Mouse (Mus musculus) heart, embryonic 11.5 days (tissue): ENCODE results near the gene Tmem119. TPM values are rescaled to one million over a fixed set of nuclear protein-coding genes. Genes with fewer than 3 reads are reported as not detected.

ENCODE experiments used
- ATAC-seq: fragments of 200-750 bp; cut with Nextera tagmentation; replicated peaks from 2 replicates; pipeline ENCODE4 v1.8.0; 2017; ENCODE audit warnings: moderate library complexity; ENCODE audit not compliant: insufficient number of reproducible peaks, low FRiP score, low TSS enrichment
- H3K27ac ChIP-seq: fragments of 300-500 bp; sonication (generic); 2 replicates; pipeline ENCODE4 v1.5.1; 2014; ENCODE audit warnings: mild to moderate bottlenecking, low read depth, low read length
- H3K27me3 ChIP-seq: fragments of 300-500 bp; sonication (generic); 2 replicates; pipeline ENCODE4 v1.6.1; 2014; ENCODE audit warnings: mild to moderate bottlenecking, low read length, mixed read lengths; ENCODE audit not compliant: control insufficient read depth, insufficient read depth
- H3K36me3 ChIP-seq: fragments of 300-500 bp; sonication (generic); 2 replicates; pipeline ENCODE4 v1.6.1; 2014; ENCODE audit warnings: mild to moderate bottlenecking, low read length, moderate library complexity, mixed read lengths; ENCODE audit not compliant: control insufficient read depth, insufficient read depth
- H3K4me1 ChIP-seq: fragments of 300-500 bp; sonication (generic); 2 replicates; pipeline ENCODE4 v1.6.1; 2014; ENCODE audit warnings: low read length; ENCODE audit not compliant: control insufficient read depth, insufficient read depth
- H3K4me2 ChIP-seq: fragments of 300-500 bp; sonication (generic); 2 replicates; pipeline ENCODE4 v1.6.1; 2014; ENCODE audit warnings: mild to moderate bottlenecking, moderate library complexity
- H3K4me3 ChIP-seq: fragments of 300-500 bp; sonication (generic); 2 replicates; pipeline ENCODE4 v1.5.1; 2014; ENCODE audit warnings: low read depth, low read length
- H3K9ac ChIP-seq: fragments of 300-500 bp; sonication (generic); 2 replicates; pipeline ENCODE4 v1.6.1; 2014; ENCODE audit warnings: mild to moderate bottlenecking, low read depth, low read length, moderate library complexity
- H3K9me3 ChIP-seq: fragments of 300-500 bp; sonication (generic); replicated peaks from 2 replicates; pipeline ENCODE4 v1.6.1; 2016; ENCODE audit warnings: low read length; ENCODE audit not compliant: control insufficient read depth
- WGBS: fragments of 180-500 bp; shearing (Covaris S2); extraction: QIAGEN DNeasy Blood & Tissue Kit; methylation state at CpG from one replicate; pipeline ENCODE4 v1.1.7; 2014; ENCODE audit not compliant: insufficient replicate concordance; 5-methylcytosine and 5-hydroxymethylcytosine counted together
- polyA plus RNA-seq: library from polyadenylated mRNA; unstranded; fragments of >200 nt; fragmentation: Nextera tagmentation; extraction: Ambion mirVana; gene quantifications from 2 replicates; pipeline ENCODE4 v1.2.1, GENCODE M21; 2014

Tmem119 gene
- polyA plus RNA-seq, 1 experiment from 2014 or later = 11.7 TPM

- Histone ChIP-seq H3K4me2 (no peak overlapping the region), H3K9ac (no peak overlapping the region)
Observed at GRCm38 (mm10) chr5:113829566-113830291, 29.4 kb upstream of the Tmem119 start.

GRCm38 (mm10) chr5:113828481-113828880, 28.2 kb upstream of the Tmem119 start:
- no peaks in the 10 kb centered on the region for H3K9me3 ChIP-seq
- peaks cover 2% of the 10 kb centered on the region; the same call in 1 of the 2 replicates for H3K27me3 ChIP-seq
- no peak overlapping the region for H3K4me2 ChIP-seq
- H3K4me3 ChIP-seq = no peak overlapping the region
- H3K9ac ChIP-seq = no peak overlapping the region
- H3K36me3 ChIP-seq = no peaks in the 10 kb centered on the region
- ATAC-seq = 0 out of 2 replicates have a peak, but pooled peaks have one; percentile 9
- WGBS = 58% methylated on average over 7 of the region's 7 CpGs
- no peak overlapping the region for H3K27ac ChIP-seq
- no peaks in the 10 kb centered on the region for H3K4me1 ChIP-seq

More at GRCm38 (mm10) chr5:113829566-113830291, 29.4 kb upstream of the Tmem119 start:
- no peak for ATAC-seq
- Histone ChIP-seq H3K9me3 (no peaks in the 10 kb centered on the region), H3K4me1 (no peaks in the 10 kb centered on the region), H3K27ac (no peak overlapping the region), H3K4me3 (no peak overlapping the region), H3K27me3 (peaks cover 2% of the 10 kb centered on the region; the same call in 1 of the 2 replicates), H3K36me3 (no peaks in the 10 kb centered on the region)
- WGBS = 67% methylated on average over 7 of the region's 7 CpGs

- Histone ChIP-seq H3K27me3 (peaks cover 2% of the 10 kb centered on the region; the same call in 1 of the 2 replicates), H3K4me1 (no peaks in the 10 kb centered on the region), H3K36me3 (no peaks in the 10 kb centered on the region), H3K4me2 (no peak overlapping the region), H3K9me3 (no peaks in the 10 kb centered on the region), H3K27ac (no peak overlapping the region), H3K4me3 (no peak overlapping the region), H3K9ac (no peak overlapping the region)
- ATAC-seq = no peak
- WGBS = 46% methylated on average over 4 of the region's 4 CpGs
Observed at GRCm38 (mm10) chr5:113827991-113828411, 27.7 kb upstream of the Tmem119 start.

GRCm38 (mm10) chr5:113826619-113827018, 26.3 kb upstream of the Tmem119 start:
- Histone ChIP-seq H3K36me3 (no peaks in the 10 kb centered on the region), H3K27ac (no peak overlapping the region), H3K4me2 (no peak overlapping the region), H3K4me1 (no peaks in the 10 kb centered on the region), H3K4me3 (no peak overlapping the region), H3K9me3 (no peaks in the 10 kb centered on the region), H3K9ac (no peak overlapping the region), H3K27me3 (peaks cover 2% of the 10 kb centered on the region; the same call in 1 of the 2 replicates)
- 74% methylated on average over 4 of the region's 4 CpGs for WGBS
- ATAC-seq = no peak

GRCm38 (mm10) chr5:113825558-113825957, 25.2 kb upstream of the Tmem119 start:
- no peaks in the 10 kb centered on the region for H3K36me3 ChIP-seq
- no peak overlapping the region for H3K4me2 ChIP-seq
- peaks cover 2% of the 10 kb centered on the region; the same call in 1 of the 2 replicates for H3K27me3 ChIP-seq
- H3K9ac ChIP-seq = no peak overlapping the region
- ATAC-seq = no peak
- no peak overlapping the region for H3K4me3 ChIP-seq
- WGBS = 71% methylated on average over 7 of the region's 7 CpGs
- no peaks in the 10 kb centered on the region for H3K4me1 ChIP-seq
- no peak overlapping the region for H3K27ac ChIP-seq
- no peaks in the 10 kb centered on the region for H3K9me3 ChIP-seq

- no peaks in the 10 kb centered on the region for H3K9me3 ChIP-seq
- peaks cover 2% of the 10 kb centered on the region; the same call in 1 of the 2 replicates for H3K27me3 ChIP-seq
- H3K9ac ChIP-seq = no peak overlapping the region
- no peaks in the 10 kb centered on the region for H3K36me3 ChIP-seq
- ATAC-seq = no peak
- H3K27ac ChIP-seq = no peak overlapping the region
- WGBS = 76% methylated on average over 4 of the region's 4 CpGs
- H3K4me1 ChIP-seq = no peaks in the 10 kb centered on the region
- H3K4me2 ChIP-seq = no peak overlapping the region
- H3K4me3 ChIP-seq = no peak overlapping the region
Observed at GRCm38 (mm10) chr5:113824228-113824627, 23.9 kb upstream of the Tmem119 start.

- Histone ChIP-seq H3K9me3 (no peaks in the 10 kb centered on the region), H3K4me2 (no peak overlapping the region), H3K27me3 (no peaks in the 10 kb centered on the region; the same call in 1 of the 2 replicates), H3K4me3 (no peak overlapping the region), H3K4me1 (no peaks in the 10 kb centered on the region), H3K36me3 (no peaks in the 10 kb centered on the region), H3K27ac (no peak overlapping the region), H3K9ac (no peak overlapping the region)
- no peak for ATAC-seq
- WGBS = 64% methylated on average over 14 of the region's 14 CpGs
Observed at GRCm38 (mm10) chr5:113818572-113818971, 18.3 kb upstream of the Tmem119 start.

GRCm38 (mm10) chr5:113815638-113816152, 15.4 kb upstream of the Tmem119 start:
- Histone ChIP-seq H3K4me1 (no peaks in the 10 kb centered on the region), H3K36me3 (no peaks in the 10 kb centered on the region), H3K27ac (no peak overlapping the region), H3K9ac (0 out of 2 replicates have a peak overlapping the region, but pooled peaks have one; percentile 16), H3K4me2 (peak overlapping the region; percentile 29; the same call in 1 of the 2 replicates), H3K9me3 (no peaks in the 10 kb centered on the region), H3K27me3 (peaks cover 3% of the 10 kb centered on the region; the same call in 1 of the 2 replicates), H3K4me3 (no peak overlapping the region)
- 15% methylated on average over 15 of the region's 15 CpGs for WGBS
- no peak for ATAC-seq
